Mouse (Mus musculus) natural killer cell, adult 2 months (primary cell): ENCODE results near the gene Ryr1.
A peak's percentile ranks its signal among the peaks of the same experiment; 100 is the strongest.
"Not testable (repeated sequence)": the region's sequence is repeated elsewhere in the genome, so short reads cannot be mapped to it uniquely, and the experiment has no call there.

Source experiments
- DNase-seq, 2 experiments: peaks; one replicate each; pipeline ENCODE4 v3.0.0; 2022; ENCODE audit warnings: low spot score in 2 of 2

The Ryr1 gene

GRCm38 (mm10) chr7:29146625-29147367, 21.8 kb upstream of the Ryr1 start:
- no peak for DNase-seq

GRCm38 (mm10) chr7:29144006-29144405, 19.0 kb upstream of the Ryr1 start:
- DNase-seq = no peak

- DNase-seq = peak in 1 of 2 experiments; percentile 28
Measured at GRCm38 (mm10) chr7:29141416-29141815, 16.4 kb upstream of the Ryr1 start.

- not testable (repeated sequence) for DNase-seq
Measured at GRCm38 (mm10) chr7:29139237-29139636, 14.3 kb upstream of the Ryr1 start.

- DNase-seq = no peak
Measured at GRCm38 (mm10) chr7:29137429-29137828, 12.4 kb upstream of the Ryr1 start.

- peak; percentile 59 to 65 for DNase-seq
Measured at GRCm38 (mm10) chr7:29134693-29135386, 9.9 kb upstream of the Ryr1 start, which contains the start of gene Rasgrp4. Rasgrp4 (plus strand) TSS chr7:29134851.

GRCm38 (mm10) chr7:29134230-29134629, 9.3 kb upstream of the Ryr1 start:
- no peak for DNase-seq

- no peak for DNase-seq
Measured at GRCm38 (mm10) chr7:29128725-29129124, 3.7 kb upstream of the Ryr1 start.

- peak; percentile 61 to 82 for DNase-seq
Measured at GRCm38 (mm10) chr7:29126173-29126915, 1.4 kb upstream of the Ryr1 start.

GRCm38 (mm10) chr7:29123531-29124358, 1.2 kb downstream of the Ryr1 start:
- no peak for DNase-seq

GRCm38 (mm10) chr7:29122821-29123220, 2.2 kb downstream of the Ryr1 start:
- DNase-seq = no peak

GRCm38 (mm10) chr7:29119526-29119925, 5.5 kb downstream of the Ryr1 start:
- no peak for DNase-seq

GRCm38 (mm10) chr7:29118142-29118851, 6.7 kb downstream of the Ryr1 start:
- no peak for DNase-seq

- no peak for DNase-seq
Measured at GRCm38 (mm10) chr7:29108992-29109955, 15.7 kb downstream of the Ryr1 start.

GRCm38 (mm10) chr7:29101286-29102017, 23.5 kb downstream of the Ryr1 start:
- DNase-seq = no peak

GRCm38 (mm10) chr7:29097131-29097530, 27.8 kb downstream of the Ryr1 start:
- no peak for DNase-seq

- no peak for DNase-seq
Measured at GRCm38 (mm10) chr7:29088817-29089216, 36.2 kb downstream of the Ryr1 start.

- no peak for DNase-seq
Measured at GRCm38 (mm10) chr7:29086902-29087301, 38.1 kb downstream of the Ryr1 start.

- no peak for DNase-seq
Measured at GRCm38 (mm10) chr7:29085981-29086380, 39.0 kb downstream of the Ryr1 start.
